Mouse (Mus musculus) lung, embryonic 14.5 days (tissue): ENCODE results near the gene Rps16. TPM values are rescaled to one million over a fixed set of nuclear protein-coding genes. Genes with fewer than 3 reads are reported as not detected.

ENCODE experiments used
- ATAC-seq: fragments of 200-750 bp; cut with Nextera tagmentation; 2 replicates; pipeline ENCODE4 v1.8.0; 2017; ENCODE audit warnings: mild to moderate bottlenecking, moderate TSS enrichment, moderate library complexity; ENCODE audit not compliant: insufficient read depth
- DNase-seq: peaks from one replicate; pipeline ENCODE4 v3.0.0-alpha.2; 2015
- H3K27ac ChIP-seq: fragments of 300-500 bp; sonication (generic); 2 replicates; pipeline ENCODE4 v1.5.1; 2014; ENCODE audit warnings: low read depth, mild to moderate bottlenecking, moderate library complexity
- H3K27me3 ChIP-seq: fragments of 300-500 bp; sonication (generic); 2 replicates; pipeline ENCODE4 v1.6.1; 2014; ENCODE audit warnings: low read length, control low read depth; ENCODE audit not compliant: insufficient read depth
- H3K36me3 ChIP-seq: fragments of 300-500 bp; sonication (generic); 2 replicates; pipeline ENCODE4 v1.6.1; 2014; ENCODE audit warnings: control low read depth; ENCODE audit not compliant: insufficient read depth
- H3K4me1 ChIP-seq: fragments of 300-500 bp; sonication (generic); 2 replicates; pipeline ENCODE4 v1.6.1; 2014; ENCODE audit warnings: antibody characterized with exemption, control low read depth; ENCODE audit not compliant: insufficient read depth
- H3K4me2 ChIP-seq: fragments of 300-500 bp; sonication (generic); 2 replicates; pipeline ENCODE4 v1.6.1; 2014; ENCODE audit warnings: mild to moderate bottlenecking
- H3K4me3 ChIP-seq: fragments of 300-500 bp; sonication (generic); 2 replicates; pipeline ENCODE4 v1.5.1; 2014; ENCODE audit warnings: low read depth, low read length
- H3K9ac ChIP-seq: fragments of 300-500 bp; sonication (generic); 2 replicates; pipeline ENCODE4 v1.6.1; 2014
- H3K9me3 ChIP-seq: fragments of 300-500 bp; sonication (generic); 2 replicates; pipeline ENCODE4 v1.6.1; 2016; ENCODE audit warnings: low read depth, low read length, control low read depth
- CTCF ChIP-seq: IDR thresholded peaks from 2 replicates; pipeline ENCODE4 v1.5.1; 2016; ENCODE audit warnings: antibody characterized with exemption, low read depth
- WGBS: fragments of 180-500 bp; shearing (Covaris S2); extraction: QIAGEN DNeasy Blood & Tissue Kit; methylation state at CpG from one replicate; pipeline ENCODE4 v1.1.7; 2014; 5-methylcytosine and 5-hydroxymethylcytosine counted together
- polyA plus RNA-seq: library from polyadenylated mRNA; unstranded; fragments of >200 nt; fragmentation: Nextera tagmentation; extraction: Ambion mirVana; gene quantifications from 2 replicates; pipeline ENCODE4 v1.2.1, GENCODE M21; 2014

Rps16 gene
- polyA plus RNA-seq, 1 experiment from 2014 or later, result 1,324 TPM

DNA sequence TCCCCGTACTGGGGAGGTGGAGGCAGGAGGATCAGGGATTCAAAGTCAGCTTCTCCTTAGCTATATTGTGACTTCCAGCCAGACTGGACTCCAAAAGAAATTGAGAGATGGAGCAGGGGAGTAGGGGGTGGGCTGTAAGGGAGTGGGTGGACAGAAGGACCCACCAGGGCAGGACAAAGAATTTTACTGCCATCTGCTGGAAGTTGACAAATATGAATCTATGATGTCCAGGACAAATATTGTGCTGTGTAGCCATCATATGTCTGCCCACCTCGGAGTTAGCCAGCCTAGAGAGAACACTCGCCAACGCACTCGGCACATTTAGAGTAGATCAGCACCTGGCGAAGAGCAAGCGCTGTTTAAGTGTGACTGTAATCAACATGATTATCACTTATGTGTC is 1.9 kb upstream of the Rps16 start:
- peak; percentile 28 for TF ChIP-seq CTCF
- peak; percentile 63 for DNase-seq
- H3K4me3 ChIP-seq, result no peak overlapping the region
- H3K36me3 ChIP-seq, result peaks cover 22% of the 10 kb centered on the region
- WGBS, result 79% methylated on average over 7 of the region's 7 CpGs
- peaks cover 6% of the 10 kb centered on the region for H3K4me1 ChIP-seq
- no peak overlapping the region for H3K27ac ChIP-seq
- H3K9me3 ChIP-seq, result no peaks in the 10 kb centered on the region
- ATAC-seq, result no peak
- H3K27me3 ChIP-seq, result no peaks in the 10 kb centered on the region
- no peak overlapping the region for H3K4me2 ChIP-seq
- no peak overlapping the region for H3K9ac ChIP-seq

DNA sequence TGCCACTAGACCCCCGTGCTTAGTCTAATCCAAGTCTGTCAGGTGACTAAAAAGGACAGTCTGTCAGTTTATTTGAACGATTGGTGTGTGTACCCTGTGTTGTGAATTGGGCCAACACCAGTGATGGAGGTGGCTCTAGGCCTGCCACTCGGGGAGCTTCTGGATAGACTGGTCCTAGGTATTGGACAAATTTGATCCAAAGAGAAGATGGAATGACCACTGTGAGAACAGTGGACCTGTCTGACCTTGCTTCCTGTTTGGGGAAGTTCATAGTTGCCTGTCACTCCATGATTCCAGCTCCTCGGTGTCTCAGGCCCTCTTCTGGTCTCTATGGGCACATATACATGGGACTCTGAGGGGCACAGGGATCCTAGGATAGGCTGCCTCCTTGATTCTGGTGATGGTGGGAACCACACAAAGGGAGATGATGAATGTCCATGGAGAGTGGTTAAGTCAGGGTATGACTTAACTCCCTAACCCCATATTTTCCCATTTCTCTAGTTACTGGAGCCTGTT is 1.3 kb downstream of the Rps16 start:
- H3K27ac ChIP-seq, result peak overlapping the region; percentile 80
- H3K9ac ChIP-seq, result peak overlapping the region; percentile 99
- H3K9me3 ChIP-seq, result no peaks in the 10 kb centered on the region
- peaks cover 37% of the 10 kb centered on the region for H3K36me3 ChIP-seq
- TF ChIP-seq CTCF, result no peak
- DNase-seq (no peak), ATAC-seq (no peak)
- no peaks in the 10 kb centered on the region for H3K27me3 ChIP-seq
- peak overlapping the region; percentile 94 for H3K4me2 ChIP-seq
- H3K4me1 ChIP-seq, result peaks cover 6% of the 10 kb centered on the region
- WGBS, result 26% methylated on average over 4 of the region's 4 CpGs
- H3K4me3 ChIP-seq, result peak overlapping the region; percentile 89

DNA sequence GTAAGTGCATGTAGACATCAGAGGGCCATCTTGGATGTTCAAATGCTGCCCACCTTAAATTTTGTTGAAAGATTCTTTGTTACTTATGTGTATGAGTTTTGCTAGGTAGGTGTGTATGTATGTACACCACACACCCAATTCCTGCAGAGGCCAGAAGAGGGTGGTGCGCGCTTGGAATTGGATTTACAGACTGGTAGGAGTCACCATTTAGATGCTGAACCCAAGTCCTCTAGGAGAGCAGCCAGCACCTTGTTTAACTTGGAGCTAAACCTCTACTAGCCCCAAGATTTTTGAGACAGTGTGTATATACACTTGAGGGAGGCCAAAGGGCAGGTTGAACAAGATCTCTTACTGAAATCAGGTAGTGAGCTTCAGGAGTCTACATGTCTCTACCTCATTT is 2.8 kb downstream of the Rps16 start:
- Histone ChIP-seq H3K9ac (no peak overlapping the region), H3K36me3 (peaks cover 37% of the 10 kb centered on the region), H3K9me3 (no peaks in the 10 kb centered on the region), H3K4me2 (no peak overlapping the region), H3K4me1 (peaks cover 18% of the 10 kb centered on the region), H3K4me3 (no peak overlapping the region), H3K27ac (no peak overlapping the region), H3K27me3 (no peaks in the 10 kb centered on the region)
- 85% methylated on average over 2 of the region's 2 CpGs for WGBS
- DNase-seq (no peak), ATAC-seq (no peak)
- peak; percentile 16; the same call in 1 of the 2 replicates for TF ChIP-seq CTCF

DNA sequence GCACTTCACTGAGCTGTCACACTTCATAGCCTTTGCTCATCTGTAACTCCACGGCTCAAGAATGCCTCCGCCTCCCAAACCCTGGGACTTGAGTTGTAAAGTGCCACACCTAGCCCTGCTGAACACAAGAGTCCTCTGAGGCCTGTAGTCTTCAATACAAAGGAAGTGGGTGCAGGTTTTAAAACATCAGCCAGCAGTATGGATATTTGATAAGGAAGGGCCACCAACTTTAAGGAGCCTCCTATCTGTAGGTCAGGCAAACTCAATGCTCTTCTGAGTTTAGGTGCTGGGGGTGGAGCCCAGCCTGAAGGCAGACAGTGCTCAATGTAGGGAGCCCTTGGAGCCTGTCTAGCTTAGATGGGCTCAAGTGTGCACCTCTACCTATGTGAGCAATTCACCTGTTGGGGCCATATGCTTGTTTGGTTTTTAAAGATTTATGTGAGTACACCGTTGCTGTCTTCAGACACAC is 3.7 kb downstream of the Rps16 start:
- 83% methylated on average over 3 of the region's 3 CpGs for WGBS
- TF ChIP-seq CTCF, result no peak
- Histone ChIP-seq H3K4me3 (no peak overlapping the region), H3K4me2 (no peak overlapping the region), H3K4me1 (peaks cover 18% of the 10 kb centered on the region), H3K27me3 (no peaks in the 10 kb centered on the region), H3K27ac (no peak overlapping the region), H3K9ac (no peak overlapping the region), H3K9me3 (no peaks in the 10 kb centered on the region), H3K36me3 (peaks cover 42% of the 10 kb centered on the region)
- DNase-seq (no peak), ATAC-seq (no peak)

DNA sequence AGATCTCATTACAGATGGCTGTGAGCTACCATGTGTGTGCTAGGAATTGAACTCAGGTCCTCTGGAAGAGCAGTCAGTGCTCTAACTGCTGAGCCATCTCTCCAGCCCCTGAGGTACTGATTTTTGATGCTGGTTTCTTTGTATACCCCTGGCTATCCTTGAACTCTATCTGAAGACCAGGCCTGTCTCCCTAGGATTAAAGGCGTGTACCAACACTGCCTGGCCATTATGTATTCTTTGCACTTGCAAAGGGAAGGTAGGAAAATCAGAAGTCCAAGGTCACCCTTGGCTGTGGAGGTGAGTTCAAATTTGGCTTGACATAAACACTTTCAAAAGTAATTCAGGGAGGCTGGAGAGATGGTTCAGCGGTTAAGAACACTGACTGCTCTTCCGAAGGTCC is 4.1 kb downstream of the Rps16 start:
- DNase-seq, result no peak
- Histone ChIP-seq H3K27ac (no peak overlapping the region), H3K9ac (no peak overlapping the region), H3K4me2 (no peak overlapping the region), H3K4me3 (no peak overlapping the region), H3K36me3 (peaks cover 46% of the 10 kb centered on the region), H3K9me3 (no peaks in the 10 kb centered on the region), H3K27me3 (no peaks in the 10 kb centered on the region), H3K4me1 (peaks cover 18% of the 10 kb centered on the region)
- WGBS, result 91% methylated on average over 3 of the region's 3 CpGs
- no peak for ATAC-seq
- TF ChIP-seq CTCF, result no peak

DNA sequence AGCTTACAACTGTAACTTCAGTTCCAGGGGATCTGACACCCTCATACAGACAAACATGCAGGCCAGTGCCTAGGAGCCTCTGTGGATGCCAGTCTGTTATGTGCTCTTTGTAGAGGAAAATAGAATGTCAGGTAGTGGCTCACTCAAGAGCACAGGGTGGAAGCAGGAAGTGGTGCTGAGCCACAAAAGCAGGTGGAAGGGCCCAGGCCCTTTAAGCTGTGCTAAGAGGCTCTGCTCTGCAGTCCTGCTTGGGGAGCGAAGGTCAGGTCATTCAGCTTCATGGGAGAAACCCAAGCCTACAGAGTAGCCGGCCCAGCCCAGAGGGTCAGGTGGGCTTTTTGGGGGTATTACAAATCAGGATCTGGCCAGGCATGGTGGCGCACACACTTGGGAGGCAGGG is 4.8 kb downstream of the Rps16 start:
- Histone ChIP-seq H3K9ac (no peak overlapping the region), H3K9me3 (no peaks in the 10 kb centered on the region), H3K4me1 (peaks cover 18% of the 10 kb centered on the region), H3K4me2 (no peak overlapping the region), H3K27ac (no peak overlapping the region), H3K27me3 (no peaks in the 10 kb centered on the region), H3K36me3 (peaks cover 52% of the 10 kb centered on the region), H3K4me3 (no peak overlapping the region)
- WGBS, result 95% methylated on average over 3 of the region's 3 CpGs
- TF ChIP-seq CTCF, result no peak
- DNase-seq (no peak), ATAC-seq (no peak)

DNA sequence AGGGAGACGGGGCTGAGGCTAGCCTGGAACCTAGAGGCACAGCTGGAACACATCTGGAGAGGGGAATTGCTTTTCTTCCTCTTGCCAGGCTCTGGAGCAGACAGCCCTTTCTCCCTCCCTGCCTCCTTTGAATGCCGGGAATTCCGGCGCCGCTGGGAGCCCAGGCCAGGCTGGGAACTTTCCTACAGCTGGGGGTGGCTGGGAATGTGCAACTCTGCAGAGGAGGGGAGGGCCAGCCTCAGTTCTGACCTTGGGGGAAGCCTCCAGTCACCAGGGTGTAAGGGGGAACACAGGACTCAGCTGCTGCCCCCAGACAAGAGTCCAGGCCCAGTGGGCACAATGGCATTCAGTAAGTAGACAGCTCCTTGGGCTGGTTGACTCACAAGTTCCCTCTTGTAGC is 6.5 kb downstream of the Rps16 start:
- Histone ChIP-seq H3K27me3 (no peaks in the 10 kb centered on the region), H3K9ac (peak overlapping the region; percentile 36; the same call in 1 of the 2 replicates), H3K9me3 (no peaks in the 10 kb centered on the region), H3K4me3 (no peak overlapping the region), H3K4me1 (peaks cover 13% of the 10 kb centered on the region), H3K4me2 (0 out of 2 replicates have a peak overlapping the region, but pooled peaks have one; percentile 4), H3K27ac (peak overlapping the region; percentile 58), H3K36me3 (peaks cover 62% of the 10 kb centered on the region)
- ATAC-seq (peak; percentile 62), DNase-seq (peak; percentile 83)
- 3% methylated on average over 5 of the region's 5 CpGs for WGBS
- TF ChIP-seq CTCF, result no peak
